Mouse (Mus musculus) stomach, embryonic 14.5 days (tissue): ENCODE data around the gene Rab28. TPM values are rescaled to one million over a fixed set of nuclear protein-coding genes. Genes with fewer than 3 reads are reported as not detected.

Experiments
- ATAC-seq: fragments of 200-750 bp; cut with Nextera tagmentation; 2 replicates; pipeline ENCODE4 v1.8.0; 2017; ENCODE audit warnings: low read depth, moderate TSS enrichment; ENCODE audit not compliant: insufficient number of reproducible peaks, insufficient read depth, low FRiP score
- H3K27ac ChIP-seq: fragments of 300-500 bp; sonication (generic); 2 replicates; pipeline ENCODE4 v1.5.1; 2014; ENCODE audit warnings: mild to moderate bottlenecking, low read length, moderate library complexity, mixed read lengths
- H3K27me3 ChIP-seq: fragments of 300-500 bp; sonication (generic); 2 replicates; pipeline ENCODE4 v1.6.1; 2014; ENCODE audit warnings: low read length, control low read depth, mixed read lengths; ENCODE audit not compliant: control insufficient read depth, insufficient read depth
- H3K36me3 ChIP-seq: fragments of 300-500 bp; sonication (generic); 2 replicates; pipeline ENCODE4 v1.6.1; 2014; ENCODE audit warnings: mild to moderate bottlenecking, control low read depth, low read length, moderate library complexity, mixed read lengths; ENCODE audit not compliant: control insufficient read depth, insufficient read depth
- H3K4me1 ChIP-seq: fragments of 300-500 bp; sonication (generic); 2 replicates; pipeline ENCODE4 v1.6.1; 2014; ENCODE audit warnings: low read length, control low read depth, mixed read lengths; ENCODE audit not compliant: control insufficient read depth, insufficient read depth
- H3K4me2 ChIP-seq: fragments of 300-500 bp; sonication (generic); replicated peaks from 2 replicates; pipeline ENCODE4 v1.6.1; 2014; ENCODE audit warnings: low read depth, low read length, control low read depth
- H3K4me3 ChIP-seq: fragments of 300-500 bp; sonication (generic); 2 replicates; pipeline ENCODE4 v1.5.1; 2014; ENCODE audit warnings: low read depth, low read length, control low read depth
- H3K9ac ChIP-seq: fragments of 300-500 bp; sonication (generic); replicated peaks from 2 replicates; pipeline ENCODE4 v1.6.1; 2014; ENCODE audit warnings: low read depth, mild to moderate bottlenecking, control low read depth, low read length, moderate library complexity, mixed read lengths
- H3K9me3 ChIP-seq: fragments of 300-500 bp; sonication (generic); 2 replicates; pipeline ENCODE4 v1.6.1; 2016; ENCODE audit warnings: low read depth, low read length, control low read depth; ENCODE audit not compliant: control insufficient read depth
- WGBS: fragments of 180-500 bp; shearing (Covaris S2); extraction: QIAGEN DNeasy Blood & Tissue Kit; methylation state at CpG from one replicate; pipeline ENCODE4 v1.1.7; 2014; 5-methylcytosine and 5-hydroxymethylcytosine counted together
- polyA plus RNA-seq: library from polyadenylated mRNA; unstranded; fragments of >200 nt; fragmentation: Nextera tagmentation; extraction: Ambion mirVana; gene quantifications from 2 replicates; pipeline ENCODE4 v1.2.1, GENCODE M21; 2014

Rab28 gene
- polyA plus RNA-seq, 1 experiment from 2014 or later: 72.3 TPM

DNA sequence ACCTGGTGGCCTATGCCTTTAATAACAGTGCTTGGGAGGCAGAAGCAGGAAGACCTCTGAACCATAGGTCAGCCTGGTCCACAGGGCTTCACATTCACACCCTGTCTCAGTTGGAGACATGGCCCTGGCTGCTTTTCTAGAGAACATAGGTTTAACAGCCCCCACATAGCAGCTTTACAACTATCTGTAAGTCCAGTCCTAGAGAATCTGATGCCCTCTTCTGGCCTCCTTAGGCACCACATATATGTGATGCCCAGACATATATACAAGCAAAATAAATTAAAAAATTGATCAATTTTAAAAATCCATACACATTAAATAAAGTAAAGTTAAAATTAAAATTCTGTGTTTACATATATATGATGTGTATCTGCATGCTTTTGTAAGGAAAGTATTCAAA is 10.0 kb downstream of the Rab28 start:
- no peak overlapping the region for H3K4me3 ChIP-seq
- H3K9ac ChIP-seq: no peak overlapping the region
- no peaks in the 10 kb centered on the region for H3K4me1 ChIP-seq
- no peaks in the 10 kb centered on the region for H3K27me3 ChIP-seq
- no peaks in the 10 kb centered on the region for H3K9me3 ChIP-seq
- H3K27ac ChIP-seq: no peak overlapping the region
- no peak overlapping the region for H3K4me2 ChIP-seq
- no peak for ATAC-seq
- no peaks in the 10 kb centered on the region for H3K36me3 ChIP-seq

DNA sequence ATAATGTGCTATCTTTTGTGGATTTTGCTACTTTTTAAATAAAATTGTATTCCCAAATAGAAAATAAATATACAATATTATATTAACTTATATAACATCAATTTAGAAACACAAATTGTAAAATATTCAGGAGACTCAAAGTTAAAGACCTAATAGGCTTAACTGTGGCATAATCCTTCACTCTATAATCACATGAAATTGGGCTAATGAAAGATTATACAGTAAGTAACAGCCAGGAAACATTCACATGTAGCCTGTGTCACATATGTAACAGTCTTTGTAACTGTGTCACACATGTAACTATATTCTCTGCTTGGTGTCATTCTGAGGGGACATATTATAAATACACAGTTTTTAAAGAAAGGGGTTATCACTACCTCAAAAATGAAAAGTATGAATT is 22.9 kb downstream of the Rab28 start:
- no peaks in the 10 kb centered on the region for H3K9me3 ChIP-seq
- H3K4me2 ChIP-seq: no peak overlapping the region
- no peak for ATAC-seq
- H3K36me3 ChIP-seq: no peaks in the 10 kb centered on the region
- H3K27ac ChIP-seq: no peak overlapping the region
- no peaks in the 10 kb centered on the region for H3K4me1 ChIP-seq
- no peak overlapping the region for H3K9ac ChIP-seq
- no peak overlapping the region for H3K4me3 ChIP-seq
- H3K27me3 ChIP-seq: no peaks in the 10 kb centered on the region

DNA sequence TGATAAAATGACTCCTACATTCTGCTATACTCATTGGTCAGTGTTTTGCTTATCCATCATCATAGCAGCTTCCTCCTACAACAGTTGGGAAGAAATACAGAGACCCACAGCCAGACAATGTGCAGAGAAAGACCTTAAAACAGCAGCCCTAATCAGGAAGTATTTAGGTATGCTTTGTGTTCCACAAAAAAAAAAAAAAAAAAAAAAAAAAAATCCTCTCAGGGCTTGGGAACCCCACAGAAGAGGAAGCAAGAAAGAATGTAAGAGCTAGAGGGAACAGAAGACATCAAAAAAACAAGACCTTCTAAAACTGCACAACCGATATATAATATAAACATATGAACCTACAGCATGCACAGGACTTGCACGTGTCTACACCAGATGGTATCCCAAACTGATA is 24.0 kb downstream of the Rab28 start:
- no peak for ATAC-seq
- H3K9ac ChIP-seq: no peak overlapping the region
- H3K27me3 ChIP-seq: no peaks in the 10 kb centered on the region
- H3K4me2 ChIP-seq: no peak overlapping the region
- no peaks in the 10 kb centered on the region for H3K9me3 ChIP-seq
- no peak overlapping the region for H3K4me3 ChIP-seq
- 91% methylated on average over 2 of the region's 2 CpGs for WGBS
- H3K27ac ChIP-seq: no peak overlapping the region
- H3K36me3 ChIP-seq: no peaks in the 10 kb centered on the region
- H3K4me1 ChIP-seq: no peaks in the 10 kb centered on the region

DNA sequence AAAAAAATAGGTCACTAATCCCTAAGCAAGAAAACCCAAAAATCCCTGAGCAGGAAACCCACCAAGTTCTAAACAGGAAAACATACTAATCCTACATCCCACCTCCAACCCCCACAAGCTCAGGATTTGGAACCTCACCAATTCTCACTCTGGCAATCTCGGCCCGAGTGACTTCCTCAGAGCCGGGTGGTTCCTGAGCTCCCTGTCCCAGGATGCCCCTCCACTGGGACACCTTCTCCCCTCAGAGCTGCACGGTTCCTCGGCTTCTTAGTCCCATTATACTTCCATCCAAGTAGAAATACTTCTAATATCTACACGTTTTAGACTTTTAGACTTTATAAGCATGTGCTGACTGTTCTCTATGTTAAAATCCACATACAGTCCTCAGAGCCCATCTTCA is 41.9 kb downstream of the Rab28 start:
- no peaks in the 10 kb centered on the region for H3K4me1 ChIP-seq
- WGBS: 87% methylated on average over 6 of the region's 6 CpGs
- no peak for ATAC-seq
- H3K27me3 ChIP-seq: no peaks in the 10 kb centered on the region
- no peak overlapping the region for H3K4me3 ChIP-seq
- no peak overlapping the region for H3K4me2 ChIP-seq
- H3K36me3 ChIP-seq: no peaks in the 10 kb centered on the region
- no peaks in the 10 kb centered on the region for H3K9me3 ChIP-seq
- H3K9ac ChIP-seq: no peak overlapping the region
- no peak overlapping the region for H3K27ac ChIP-seq

DNA sequence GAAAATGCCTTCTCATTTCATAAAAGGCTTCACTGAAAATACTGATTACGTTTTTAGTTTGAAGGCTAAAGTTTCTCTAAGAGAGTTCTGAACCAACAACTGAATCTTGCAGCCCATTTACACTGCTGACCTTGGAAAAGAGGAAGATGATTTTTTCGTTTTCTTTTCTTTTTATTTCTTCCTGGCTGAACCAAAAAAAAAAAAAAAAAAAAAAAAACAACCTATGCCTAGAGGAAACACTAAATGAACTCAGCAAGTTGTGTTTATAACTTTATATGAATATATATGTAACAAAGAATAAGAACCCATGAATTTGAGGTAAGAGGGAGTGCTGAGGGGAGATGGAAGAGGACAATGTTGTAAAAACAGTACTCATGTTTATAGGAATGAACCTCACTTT is 71.2 kb downstream of the Rab28 start:
- Histone ChIP-seq H3K36me3 (no peaks in the 10 kb centered on the region), H3K4me3 (no peak overlapping the region), H3K27ac (no peak overlapping the region), H3K4me1 (no peaks in the 10 kb centered on the region), H3K4me2 (no peak overlapping the region), H3K9me3 (no peaks in the 10 kb centered on the region), H3K9ac (no peak overlapping the region), H3K27me3 (no peaks in the 10 kb centered on the region)
- ATAC-seq: no peak
- 76% methylated on average over 2 of the region's 2 CpGs for WGBS

DNA sequence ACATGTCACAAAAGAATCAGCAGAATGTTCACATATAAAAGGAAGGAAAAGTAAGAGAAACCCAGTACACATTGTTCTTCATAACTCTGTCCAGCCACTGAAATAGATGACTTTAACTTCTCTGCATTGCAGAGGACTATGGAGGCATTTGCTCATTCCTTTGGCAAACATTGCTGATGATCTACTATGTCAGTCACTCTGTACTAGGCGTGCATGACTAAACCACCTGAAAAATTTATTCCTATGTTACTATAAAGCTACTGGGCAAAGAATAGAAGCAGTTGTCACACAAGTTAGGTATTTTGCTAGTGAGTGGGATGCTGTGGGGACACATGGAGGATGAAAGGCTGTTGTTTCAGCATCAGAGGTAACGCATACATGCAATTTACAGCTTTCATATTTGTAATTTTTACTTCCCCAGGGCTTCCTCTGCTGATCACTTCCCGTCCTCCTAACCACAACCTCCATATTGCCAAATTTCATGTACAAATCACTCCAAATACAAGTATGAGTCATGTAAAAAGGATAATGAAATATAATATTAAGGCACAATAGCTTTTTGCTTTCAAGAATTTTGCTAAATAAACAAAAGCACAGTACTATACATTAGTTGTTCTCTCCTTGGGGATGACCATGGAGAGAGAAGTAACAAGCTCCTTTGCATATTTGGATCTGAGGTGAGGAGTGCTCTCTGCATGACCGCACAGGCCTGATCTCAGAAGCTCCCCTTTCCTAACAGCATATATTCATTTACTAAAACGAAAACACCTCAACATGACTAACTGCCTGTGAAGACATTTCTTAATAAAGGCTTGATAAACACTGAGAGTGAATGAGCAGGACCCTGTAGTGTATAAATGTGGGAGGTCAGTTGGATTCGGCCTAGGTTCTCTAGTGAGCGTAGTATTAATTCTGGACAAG is 80.5 kb downstream of the Rab28 start:
- no peak for ATAC-seq
- Histone ChIP-seq H3K27me3 (no peaks in the 10 kb centered on the region), H3K4me1 (no peaks in the 10 kb centered on the region), H3K9me3 (no peaks in the 10 kb centered on the region), H3K4me2 (no peak overlapping the region), H3K9ac (no peak overlapping the region), H3K36me3 (peaks cover 4% of the 10 kb centered on the region; the same call in 1 of the 2 replicates), H3K4me3 (no peak overlapping the region), H3K27ac (no peak overlapping the region)
- 78% methylated on average over 7 of the region's 7 CpGs for WGBS

DNA sequence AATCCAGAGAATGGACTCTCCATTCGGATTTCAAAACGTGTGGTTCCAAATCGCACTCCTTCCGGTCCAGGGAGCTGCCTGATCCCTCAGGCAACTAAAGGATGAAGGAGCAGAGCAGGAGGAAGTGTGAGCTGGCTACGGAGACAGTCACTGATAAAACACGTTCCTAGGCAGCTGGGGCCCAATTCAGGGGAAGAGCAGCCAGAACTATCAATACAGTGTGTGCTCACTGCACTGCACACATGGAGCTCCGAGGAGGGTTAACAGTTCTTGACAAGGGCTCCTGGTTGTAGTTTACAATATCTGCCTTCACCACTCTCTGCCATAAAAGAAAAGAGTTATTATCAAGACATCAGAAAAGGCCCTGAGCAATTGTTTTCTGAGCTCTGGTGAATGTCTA is 82.4 kb downstream of the Rab28 start:
- H3K27me3 ChIP-seq: no peaks in the 10 kb centered on the region
- H3K4me1 ChIP-seq: no peaks in the 10 kb centered on the region
- peaks cover 4% of the 10 kb centered on the region; the same call in 1 of the 2 replicates for H3K36me3 ChIP-seq
- H3K27ac ChIP-seq: no peak overlapping the region
- no peaks in the 10 kb centered on the region for H3K9me3 ChIP-seq
- ATAC-seq: no peak
- H3K4me2 ChIP-seq: no peak overlapping the region
- no peak overlapping the region for H3K9ac ChIP-seq
- no peak overlapping the region for H3K4me3 ChIP-seq
- WGBS: 50% methylated on average over 7 of the region's 7 CpGs

DNA sequence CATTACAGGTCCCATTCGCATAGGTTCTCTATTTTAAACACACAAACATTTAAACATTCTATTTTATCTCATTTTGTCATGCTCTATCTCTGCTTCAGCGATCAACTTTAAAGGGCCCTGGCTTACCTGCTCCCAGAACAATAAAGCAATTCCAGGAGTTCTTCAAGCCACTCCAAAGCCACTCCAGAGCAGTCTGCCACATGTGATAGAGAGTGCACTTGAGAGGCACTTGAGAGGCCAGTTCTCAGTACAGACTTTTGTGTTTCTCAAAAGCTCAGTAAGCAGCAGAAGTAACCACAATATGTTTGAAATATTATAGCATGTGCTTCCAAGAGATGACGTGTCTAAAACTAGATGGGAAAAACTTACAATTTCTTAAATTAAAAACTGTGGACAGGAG is 86.2 kb downstream of the Rab28 start:
- H3K9me3 ChIP-seq: no peaks in the 10 kb centered on the region
- H3K4me2 ChIP-seq: no peak overlapping the region
- no peak overlapping the region for H3K9ac ChIP-seq
- no peaks in the 10 kb centered on the region for H3K27me3 ChIP-seq
- no peak overlapping the region for H3K4me3 ChIP-seq
- no peaks in the 10 kb centered on the region for H3K4me1 ChIP-seq
- WGBS: 70% methylated on average over 3 of the region's 3 CpGs
- no peak overlapping the region for H3K27ac ChIP-seq
- ATAC-seq: no peak
- H3K36me3 ChIP-seq: peaks cover 4% of the 10 kb centered on the region; the same call in 1 of the 2 replicates

DNA sequence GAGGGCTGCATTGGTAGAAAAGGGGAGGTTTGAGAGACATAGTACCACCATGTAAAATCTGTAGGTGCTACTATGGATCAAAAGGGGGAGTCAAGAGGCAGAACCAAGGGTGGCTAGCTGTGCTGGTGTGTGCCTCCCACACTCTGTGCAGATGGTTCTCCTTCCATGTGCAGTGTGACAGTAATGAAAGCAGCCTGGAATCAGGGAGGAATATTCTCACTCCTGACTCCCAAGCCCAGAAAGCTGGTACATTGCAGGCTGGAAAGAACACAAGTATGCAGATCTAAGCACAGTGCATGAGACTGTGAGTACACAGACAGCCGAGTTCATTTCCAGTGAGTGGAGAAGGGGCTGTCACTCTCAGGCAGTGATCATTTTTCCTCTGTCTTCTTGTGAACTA is 89.0 kb downstream of the Rab28 start:
- no peak overlapping the region for H3K4me2 ChIP-seq
- H3K36me3 ChIP-seq: no peaks in the 10 kb centered on the region; the same call in 1 of the 2 replicates
- ATAC-seq: no peak
- H3K9ac ChIP-seq: no peak overlapping the region
- H3K4me3 ChIP-seq: no peak overlapping the region
- H3K9me3 ChIP-seq: no peaks in the 10 kb centered on the region
- H3K27me3 ChIP-seq: no peaks in the 10 kb centered on the region
- 38% methylated on average over 1 of the region's 1 CpGs for WGBS
- peaks cover 5% of the 10 kb centered on the region; the same call in 1 of the 2 replicates for H3K4me1 ChIP-seq
- H3K27ac ChIP-seq: no peak overlapping the region
